Mouse (Mus musculus) E14TG2a.4 (cell line): ENCODE results near the gene Spats2.

ENCODE experiments used
- H3K27me3 ChIP-seq: 2 replicates; pipeline ENCODE4 v1.6.1; 2014; ENCODE audit warnings: low read length, control low read depth; ENCODE audit not compliant: insufficient read depth
- H3K36me3 ChIP-seq: 2 replicates; pipeline ENCODE4 v1.6.1; 2014; ENCODE audit warnings: low read length, control low read depth; ENCODE audit not compliant: insufficient read depth
- H3K4me1 ChIP-seq: replicated peaks from 2 replicates; pipeline ENCODE4 v1.6.1; 2014; ENCODE audit warnings: low read depth, low read length, control low read depth
- H3K4me3 ChIP-seq: replicated peaks from 2 replicates; pipeline ENCODE4 v1.5.1; 2014; ENCODE audit warnings: mild to moderate bottlenecking, low read length
- H3K9me3 ChIP-seq: 2 replicates; pipeline ENCODE4 v1.6.1; 2014; ENCODE audit warnings: low read length, control low read depth
- CTCF ChIP-seq: conservative IDR thresholded peaks from 2 replicates; pipeline ENCODE4 v1.5.1; 2014; ENCODE audit warnings: low read length
- NANOG ChIP-seq: IDR thresholded peaks from 2 replicates; pipeline ENCODE4 v1.6.1; 2014; ENCODE audit warnings: borderline replicate concordance, low read length, mixed read lengths
- POU5F1 ChIP-seq: IDR thresholded peaks from 2 replicates; pipeline ENCODE4 v1.6.1; 2014; ENCODE audit warnings: low read length, borderline replicate concordance

The Spats2 gene

GRCm38 (mm10) chr15:99195043-99195442 lies 69.3 kb downstream of the Spats2 start:
- Histone ChIP-seq H3K4me1 (peaks cover 35% of the 10 kb centered on the region), H3K4me3 (no peak overlapping the region)
- TF ChIP-seq NANOG (peak; percentile 32; the same call in 1 of the 2 replicates), CTCF (no peak), POU5F1 (peak; percentile 64; the same call in 1 of the 2 replicates)

GRCm38 (mm10) chr15:99198761-99199160 lies 73.0 kb downstream of the Spats2 start:
- TF ChIP-seq CTCF, result peak; percentile 12; the same call in 1 of the 2 replicates
- no peak for TF ChIP-seq POU5F1
- peaks cover 59% of the 10 kb centered on the region for H3K36me3 ChIP-seq
- no peaks in the 10 kb centered on the region for H3K27me3 ChIP-seq
- peaks cover 39% of the 10 kb centered on the region for H3K4me1 ChIP-seq
- H3K9me3 ChIP-seq, result no peaks in the 10 kb centered on the region
- H3K4me3 ChIP-seq, result no peak overlapping the region

More at GRCm38 (mm10) chr15:99195043-99195442, 69.3 kb downstream of the Spats2 start:
- H3K9me3 ChIP-seq, result no peaks in the 10 kb centered on the region
- H3K36me3 ChIP-seq, result peaks cover 61% of the 10 kb centered on the region
- H3K27me3 ChIP-seq, result no peaks in the 10 kb centered on the region

- H3K9me3 ChIP-seq, result no peaks in the 10 kb centered on the region
- peaks cover 76% of the 10 kb centered on the region for H3K4me1 ChIP-seq
- TF ChIP-seq NANOG, result 0 out of 2 replicates have a peak, but pooled peaks have one; percentile 21
- TF ChIP-seq CTCF, result no peak
- TF ChIP-seq POU5F1, result no peak
- peak overlapping the region; percentile 11; the same call in 1 of the 2 replicates for H3K4me3 ChIP-seq
- H3K27me3 ChIP-seq, result no peaks in the 10 kb centered on the region
- peaks cover 71% of the 10 kb centered on the region for H3K36me3 ChIP-seq
Observed at GRCm38 (mm10) chr15:99205959-99206358, 80.2 kb downstream of the Spats2 start.

- TF ChIP-seq NANOG (no peak), POU5F1 (no peak), CTCF (no peak)
- H3K4me3 ChIP-seq, result no peak overlapping the region
- no peaks in the 10 kb centered on the region for H3K27me3 ChIP-seq
Observed at GRCm38 (mm10) chr15:99213183-99213582, 87.5 kb downstream of the Spats2 start.

GRCm38 (mm10) chr15:99214941-99215340 lies 89.2 kb downstream of the Spats2 start:
- Histone ChIP-seq H3K4me3 (no peak overlapping the region), H3K9me3 (no peaks in the 10 kb centered on the region), H3K4me1 (peaks cover 79% of the 10 kb centered on the region), H3K36me3 (peaks cover 33% of the 10 kb centered on the region), H3K27me3 (no peaks in the 10 kb centered on the region)
- TF ChIP-seq POU5F1 (no peak), CTCF (peak; percentile 55), NANOG (no peak)

More at GRCm38 (mm10) chr15:99213183-99213582, 87.5 kb downstream of the Spats2 start:
- peaks cover 81% of the 10 kb centered on the region for H3K4me1 ChIP-seq
- H3K9me3 ChIP-seq, result no peaks in the 10 kb centered on the region
- peaks cover 48% of the 10 kb centered on the region for H3K36me3 ChIP-seq

GRCm38 (mm10) chr15:99215741-99216463 lies 90.2 kb downstream of the Spats2 start:
- Histone ChIP-seq H3K4me1 (peaks cover 81% of the 10 kb centered on the region), H3K36me3 (peaks cover 23% of the 10 kb centered on the region), H3K4me3 (no peak overlapping the region), H3K9me3 (no peaks in the 10 kb centered on the region), H3K27me3 (no peaks in the 10 kb centered on the region; the same call in 1 of the 2 replicates)
- no peak for TF ChIP-seq CTCF

- TF ChIP-seq POU5F1, result no peak
- no peak for TF ChIP-seq NANOG
- no peak for TF ChIP-seq CTCF
- Histone ChIP-seq H3K36me3 (peaks cover 7% of the 10 kb centered on the region), H3K9me3 (no peaks in the 10 kb centered on the region), H3K4me3 (no peak overlapping the region), H3K4me1 (peaks cover 81% of the 10 kb centered on the region), H3K27me3 (peaks cover 11% of the 10 kb centered on the region)
Observed at GRCm38 (mm10) chr15:99217630-99218029, 91.9 kb downstream of the Spats2 start.

GRCm38 (mm10) chr15:99221315-99221952 lies 95.7 kb downstream of the Spats2 start:
- no peaks in the 10 kb centered on the region for H3K36me3 ChIP-seq
- peak overlapping the region; percentile 32; the same call in 1 of the 2 replicates for H3K4me3 ChIP-seq
- no peaks in the 10 kb centered on the region for H3K9me3 ChIP-seq
- peaks cover 85% of the 10 kb centered on the region for H3K4me1 ChIP-seq
- peaks cover 48% of the 10 kb centered on the region for H3K27me3 ChIP-seq
- no peak for TF ChIP-seq NANOG
- no peak for TF ChIP-seq POU5F1
- TF ChIP-seq CTCF, result no peak
